Mouse (Mus musculus) neural tube, embryonic 10.5 days (tissue): ENCODE measurements around the gene Nol12.

Experiments
- DNase-seq: peaks from one replicate; pipeline ENCODE4 v3.0.0-alpha.2; 2017; ENCODE audit warnings: low spot score; ENCODE audit errors: extremely low spot score

Nol12 gene

GRCm38 (mm10) chr15:78990970-78991525 lies 56.3 kb downstream of the Nol12 start:
- no peak for DNase-seq

- no peak for DNase-seq
Measured at GRCm38 (mm10) chr15:78992235-78992634, 57.5 kb downstream of the Nol12 start.

- DNase-seq, result no peak
Measured at GRCm38 (mm10) chr15:78992925-78993324, 58.2 kb downstream of the Nol12 start.
